Mouse (Mus musculus): ENCODE data around the gene Rnf121. TPM values are rescaled to one million over a fixed set of nuclear protein-coding genes. Genes with fewer than 3 reads are reported as not detected.
"Not testable (repeated sequence)": the region's sequence is repeated elsewhere in the genome, so short reads cannot be mapped to it uniquely, and the experiment has no call there.

Gene Rnf121
- polyA plus RNA-seq, 1 experiment, result 12.9 TPM

DNA sequence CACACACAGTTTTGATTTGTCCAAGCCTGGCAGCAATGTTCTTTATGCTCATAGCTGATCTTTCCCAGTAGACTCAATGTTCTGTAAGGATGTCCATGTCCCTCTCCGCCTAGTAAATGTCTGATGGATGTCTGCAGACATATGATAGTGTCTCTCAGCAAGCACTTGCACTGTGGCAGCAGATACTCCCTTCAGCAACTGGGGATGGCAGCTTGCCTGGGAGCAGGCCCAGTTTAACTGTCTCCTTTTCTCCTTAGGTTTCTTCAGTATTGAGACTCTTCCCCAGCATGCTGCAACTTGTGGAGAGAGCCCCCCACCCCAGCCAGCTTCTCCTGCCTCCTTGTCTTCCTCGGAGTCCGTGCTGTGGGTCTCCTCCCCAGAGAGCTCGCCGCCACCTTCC is 16.5 kb upstream of the Rnf121 start:
- Histone ChIP-seq H3K4me1 (ENCODE audit: control insufficient read depth, insufficient read depth, low read length) (no peaks in the 10 kb centered on the region), H3K27ac (ENCODE audit: control insufficient read depth, insufficient read depth, low read depth, low read length, poor library complexity) (no peak overlapping the region), H3K4me3 (replicated peaks; ENCODE audit: control insufficient read depth, low read depth, low read length) (no peak overlapping the region)
- TF ChIP-seq POLR2A (IDR thresholded peaks at IDR 0.05; ENCODE audit: borderline replicate concordance, control insufficient read depth, low read depth, low read length), result no peak
- no peak for TF ChIP-seq CTCF (IDR thresholded peaks at IDR 0.05; ENCODE audit: control insufficient read depth, insufficient read depth, low read length)
- WGBS, result 93% methylated on average over 5 of the region's 5 CpGs

DNA sequence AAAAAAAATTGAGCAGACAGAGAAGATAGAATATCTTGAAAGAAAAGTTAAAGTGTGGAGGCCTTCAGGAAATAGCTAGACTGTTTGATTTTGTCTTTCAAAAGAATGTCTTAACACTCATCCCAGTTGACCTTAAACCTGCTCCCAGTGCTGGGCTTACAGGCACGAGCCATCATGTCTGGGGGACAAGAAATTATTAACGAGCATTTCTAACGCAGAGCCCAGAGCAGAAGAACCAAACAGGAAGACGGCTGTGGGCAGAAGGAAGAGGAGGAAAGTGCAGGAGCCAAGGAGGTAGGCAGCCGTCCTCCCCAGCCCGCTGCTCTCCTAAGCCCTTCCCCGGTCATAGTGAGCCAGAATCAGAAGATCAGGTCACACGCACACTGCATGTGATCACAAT is 15.0 kb upstream of the Rnf121 start:
- Histone ChIP-seq H3K27ac (ENCODE audit: control insufficient read depth, insufficient read depth, low read depth, low read length, poor library complexity) (no peak overlapping the region), H3K4me3 (replicated peaks; ENCODE audit: control insufficient read depth, low read depth, low read length) (no peak overlapping the region), H3K4me1 (ENCODE audit: control insufficient read depth, insufficient read depth, low read length) (no peaks in the 10 kb centered on the region)
- TF ChIP-seq POLR2A (IDR thresholded peaks at IDR 0.05; ENCODE audit: borderline replicate concordance, control insufficient read depth, low read depth, low read length) (no peak), CTCF (IDR thresholded peaks at IDR 0.05; ENCODE audit: control insufficient read depth, insufficient read depth, low read length) (no peak)
- WGBS, result 88% methylated on average over 8 of the region's 8 CpGs

DNA sequence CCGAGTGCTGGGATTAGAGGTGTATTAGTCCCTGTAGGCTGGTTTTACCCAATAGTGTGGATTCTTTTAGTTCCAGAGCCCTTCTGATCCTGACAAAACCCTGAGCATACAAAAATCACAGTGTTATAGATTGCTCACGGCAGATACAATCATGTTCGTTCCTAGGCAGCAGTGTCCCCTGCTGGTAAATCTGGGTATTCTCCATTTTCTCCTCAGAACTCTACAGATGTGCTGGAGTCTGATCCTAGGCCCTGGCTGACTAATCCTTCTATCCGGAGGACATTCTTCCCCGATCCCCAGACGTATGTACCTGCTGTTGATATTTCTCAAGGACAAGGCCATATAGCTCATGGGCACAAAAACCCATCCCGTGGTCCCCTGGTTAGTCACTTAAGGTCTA is 13.2 kb upstream of the Rnf121 start:
- TF ChIP-seq POLR2A (IDR thresholded peaks at IDR 0.05; ENCODE audit: borderline replicate concordance, control insufficient read depth, low read depth, low read length), result no peak
- TF ChIP-seq CTCF (IDR thresholded peaks at IDR 0.05; ENCODE audit: control insufficient read depth, insufficient read depth, low read length), result no peak
- Histone ChIP-seq H3K4me3 (replicated peaks; ENCODE audit: control insufficient read depth, low read depth, low read length) (no peak overlapping the region), H3K4me1 (ENCODE audit: control insufficient read depth, insufficient read depth, low read length) (no peaks in the 10 kb centered on the region), H3K27ac (ENCODE audit: control insufficient read depth, insufficient read depth, low read depth, low read length, poor library complexity) (no peak overlapping the region)
- WGBS, result 78% methylated on average over 7 of the region's 7 CpGs

DNA sequence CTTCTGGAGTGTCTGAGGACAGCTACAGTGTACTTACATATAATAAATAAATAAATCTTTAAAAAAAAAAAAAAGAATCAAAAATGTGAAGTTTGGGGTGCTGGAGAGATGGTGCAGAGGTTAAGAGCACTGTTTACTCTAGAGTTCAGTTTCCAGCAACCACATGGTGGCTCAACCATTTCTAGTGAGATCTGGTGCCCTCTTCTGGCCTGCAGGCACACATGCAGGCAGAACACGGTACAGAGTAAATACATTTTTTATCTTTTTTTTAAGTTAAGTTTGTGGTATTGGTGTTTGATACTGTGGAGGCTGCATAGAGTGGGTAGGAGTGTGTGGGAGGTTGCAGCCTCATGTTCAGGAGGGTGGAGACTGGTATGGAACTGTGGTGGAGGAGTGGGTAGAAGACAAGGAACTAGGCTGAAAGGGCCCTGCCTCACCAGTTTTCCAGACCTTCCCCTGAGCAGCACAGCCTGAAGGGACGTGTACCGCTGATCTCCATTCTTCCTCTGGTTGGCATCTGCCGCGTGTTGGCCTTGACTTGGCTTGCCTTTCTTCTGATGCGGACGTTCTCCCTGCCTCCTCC is 11.5 kb upstream of the Rnf121 start:
- TF ChIP-seq POLR2A (IDR thresholded peaks at IDR 0.05; ENCODE audit: borderline replicate concordance, control insufficient read depth, low read depth, low read length) (no peak), CTCF (IDR thresholded peaks at IDR 0.05; ENCODE audit: control insufficient read depth, insufficient read depth, low read length) (peak; percentile 73)
- Histone ChIP-seq H3K27ac (ENCODE audit: control insufficient read depth, insufficient read depth, low read depth, low read length, poor library complexity) (no peak overlapping the region), H3K4me3 (replicated peaks; ENCODE audit: control insufficient read depth, low read depth, low read length) (no peak overlapping the region), H3K4me1 (ENCODE audit: control insufficient read depth, insufficient read depth, low read length) (no peaks in the 10 kb centered on the region)
- 72% methylated on average over 7 of the region's 7 CpGs for WGBS

DNA sequence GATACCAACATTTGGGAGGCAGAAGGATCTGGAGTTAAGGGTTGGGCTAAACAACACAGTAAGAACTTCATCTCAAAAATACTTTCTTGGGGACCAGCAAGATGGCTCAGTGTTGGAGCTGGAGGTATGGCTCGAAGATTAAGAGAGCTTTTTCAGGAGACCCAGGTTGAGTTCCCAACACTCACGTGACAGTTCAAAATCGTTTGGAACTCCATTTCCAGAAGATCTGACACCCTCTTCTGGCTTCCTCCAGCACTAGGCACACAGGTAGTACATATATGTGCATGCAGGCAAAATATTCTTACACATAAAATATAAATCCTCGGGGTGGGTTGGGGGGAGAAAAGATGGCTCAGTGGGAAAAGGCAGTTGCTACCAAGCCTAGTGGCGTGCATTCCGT is 1.1 kb upstream of the Rnf121 start:
- H3K4me3 ChIP-seq (replicated peaks; ENCODE audit: control insufficient read depth, low read depth, low read length), result peak overlapping the region; percentile 78
- H3K27ac ChIP-seq (ENCODE audit: control insufficient read depth, insufficient read depth, low read depth, low read length, poor library complexity), result no peak overlapping the region
- whole genome bisulfite sequencing, result 54% methylated on average over 6 of the region's 6 CpGs

DNA sequence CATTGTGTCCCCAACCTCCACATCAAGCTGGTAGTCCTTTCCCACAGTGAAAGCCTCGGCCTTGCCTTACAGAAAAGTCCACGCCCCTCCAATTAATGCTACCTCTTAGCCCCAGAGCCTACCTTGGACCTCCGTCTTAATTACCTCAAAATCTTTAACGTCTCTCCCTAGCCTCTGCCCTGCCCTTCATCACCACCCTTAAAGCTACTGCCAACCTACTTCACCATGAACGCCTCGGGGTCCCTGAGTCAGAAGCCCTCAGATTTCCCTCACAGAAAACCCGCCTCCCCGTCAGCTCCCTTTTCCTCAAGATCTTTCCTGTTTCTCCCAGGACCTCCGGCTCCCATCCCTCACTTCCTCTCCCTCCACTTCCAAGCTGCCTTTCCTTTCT is 619 bp downstream of the Rnf121 start:
- no peaks in the 10 kb centered on the region; the same call in 1 of the 2 replicates for H3K4me1 ChIP-seq (ENCODE audit: control insufficient read depth, insufficient read depth, low read length)
- 2% methylated on average over 9 of the region's 9 CpGs for WGBS
- H3K27ac ChIP-seq (ENCODE audit: control insufficient read depth, insufficient read depth, low read depth, low read length, poor library complexity), result peak overlapping the region; percentile 46
- no peak for TF ChIP-seq CTCF (IDR thresholded peaks at IDR 0.05; ENCODE audit: control insufficient read depth, insufficient read depth, low read length)
- TF ChIP-seq POLR2A (IDR thresholded peaks at IDR 0.05; ENCODE audit: borderline replicate concordance, control insufficient read depth, low read depth, low read length), result no peak
- H3K4me3 ChIP-seq (replicated peaks; ENCODE audit: control insufficient read depth, low read depth, low read length), result peak overlapping the region; percentile 78

More for the DNA sequence above, 1.1 kb upstream of the Rnf121 start:
- H3K4me1 ChIP-seq (ENCODE audit: control insufficient read depth, insufficient read depth, low read length), result no peaks in the 10 kb centered on the region; the same call in 1 of the 2 replicates
- TF ChIP-seq POLR2A (IDR thresholded peaks at IDR 0.05; ENCODE audit: borderline replicate concordance, control insufficient read depth, low read depth, low read length) (no peak), CTCF (IDR thresholded peaks at IDR 0.05; ENCODE audit: control insufficient read depth, insufficient read depth, low read length) (no peak)

DNA sequence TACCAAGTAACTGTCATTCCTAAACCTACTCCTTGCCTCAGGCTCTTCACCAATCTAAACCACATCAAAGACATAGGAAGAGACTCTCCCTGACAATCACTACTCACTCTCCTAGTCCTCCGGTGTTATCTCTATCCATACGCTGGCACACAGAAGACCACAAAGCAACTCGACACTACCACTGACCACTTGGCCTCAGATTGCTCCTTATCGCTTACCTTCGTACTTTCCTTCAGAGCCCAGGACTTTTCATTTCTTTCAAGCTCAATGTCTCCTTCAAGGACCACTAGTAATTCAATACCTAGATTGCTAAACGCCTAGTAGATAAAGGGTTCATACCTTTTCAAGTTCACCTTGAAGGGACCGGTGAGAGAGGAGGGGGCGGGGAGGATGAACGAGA is 1.4 kb downstream of the Rnf121 start:
- TF ChIP-seq CTCF (IDR thresholded peaks at IDR 0.05; ENCODE audit: control insufficient read depth, insufficient read depth, low read length) (no peak), POLR2A (IDR thresholded peaks at IDR 0.05; ENCODE audit: borderline replicate concordance, control insufficient read depth, low read depth, low read length) (no peak)
- Histone ChIP-seq H3K27ac (ENCODE audit: control insufficient read depth, insufficient read depth, low read depth, low read length, poor library complexity) (no peak overlapping the region), H3K4me1 (ENCODE audit: control insufficient read depth, insufficient read depth, low read length) (no peaks in the 10 kb centered on the region; the same call in 1 of the 2 replicates), H3K4me3 (replicated peaks; ENCODE audit: control insufficient read depth, low read depth, low read length) (no peak overlapping the region)
- WGBS, result 70% methylated on average over 9 of the region's 9 CpGs

DNA sequence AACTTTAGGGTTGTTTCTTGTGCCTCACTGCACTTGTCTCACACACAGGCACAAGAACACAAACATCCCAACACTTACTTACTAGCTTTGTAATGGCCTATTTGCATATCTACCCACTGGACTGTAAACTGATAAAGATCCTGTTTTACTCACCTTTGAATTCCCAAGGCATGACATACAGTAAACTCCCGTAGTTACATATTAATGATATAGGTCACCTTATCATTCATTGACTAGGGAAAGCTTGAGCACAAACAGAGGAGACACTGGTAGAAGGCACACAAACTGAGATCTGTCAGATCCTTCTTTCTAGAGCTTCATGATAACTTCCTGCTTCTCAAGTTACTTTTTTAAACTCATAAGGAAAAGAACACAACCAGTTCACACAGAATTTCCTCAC is 3.1 kb downstream of the Rnf121 start:
- WGBS, result 91% methylated on average over 1 of the region's 1 CpGs
- no peak overlapping the region for H3K4me3 ChIP-seq (replicated peaks; ENCODE audit: control insufficient read depth, low read depth, low read length)
- TF ChIP-seq CTCF (IDR thresholded peaks at IDR 0.05; ENCODE audit: control insufficient read depth, insufficient read depth, low read length), result no peak
- no peak for TF ChIP-seq POLR2A (IDR thresholded peaks at IDR 0.05; ENCODE audit: borderline replicate concordance, control insufficient read depth, low read depth, low read length)
- no peak overlapping the region for H3K27ac ChIP-seq (ENCODE audit: control insufficient read depth, insufficient read depth, low read depth, low read length, poor library complexity)
- H3K4me1 ChIP-seq (ENCODE audit: control insufficient read depth, insufficient read depth, low read length), result no peaks in the 10 kb centered on the region; the same call in 1 of the 2 replicates

DNA sequence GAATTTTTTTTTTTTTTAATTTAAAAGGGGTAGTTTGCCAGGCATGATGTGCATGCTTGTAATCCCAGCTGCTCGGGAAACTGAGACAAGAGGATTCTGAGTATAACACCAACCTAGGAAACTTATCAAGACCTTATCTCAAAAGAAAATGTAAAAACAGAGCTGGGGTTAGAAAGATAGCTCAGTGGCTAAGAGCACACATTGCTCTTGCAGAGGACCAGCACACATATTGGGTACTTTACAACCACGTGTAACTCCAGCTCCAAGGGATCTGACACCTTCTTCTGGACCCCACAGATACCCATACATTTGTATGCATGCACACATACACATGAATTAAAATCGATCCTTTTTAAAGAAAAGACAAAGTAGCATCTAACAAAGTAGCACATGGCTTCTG is 3.9 kb downstream of the Rnf121 start:
- Histone ChIP-seq H3K27ac (ENCODE audit: control insufficient read depth, insufficient read depth, low read depth, low read length, poor library complexity) (no peak overlapping the region), H3K4me1 (ENCODE audit: control insufficient read depth, insufficient read depth, low read length) (no peaks in the 10 kb centered on the region; the same call in 1 of the 2 replicates), H3K4me3 (replicated peaks; ENCODE audit: control insufficient read depth, low read depth, low read length) (no peak overlapping the region)
- WGBS, result 65% methylated on average over 3 of the region's 3 CpGs
- TF ChIP-seq POLR2A (IDR thresholded peaks at IDR 0.05; ENCODE audit: borderline replicate concordance, control insufficient read depth, low read depth, low read length) (no peak), CTCF (IDR thresholded peaks at IDR 0.05; ENCODE audit: control insufficient read depth, insufficient read depth, low read length) (no peak)

DNA sequence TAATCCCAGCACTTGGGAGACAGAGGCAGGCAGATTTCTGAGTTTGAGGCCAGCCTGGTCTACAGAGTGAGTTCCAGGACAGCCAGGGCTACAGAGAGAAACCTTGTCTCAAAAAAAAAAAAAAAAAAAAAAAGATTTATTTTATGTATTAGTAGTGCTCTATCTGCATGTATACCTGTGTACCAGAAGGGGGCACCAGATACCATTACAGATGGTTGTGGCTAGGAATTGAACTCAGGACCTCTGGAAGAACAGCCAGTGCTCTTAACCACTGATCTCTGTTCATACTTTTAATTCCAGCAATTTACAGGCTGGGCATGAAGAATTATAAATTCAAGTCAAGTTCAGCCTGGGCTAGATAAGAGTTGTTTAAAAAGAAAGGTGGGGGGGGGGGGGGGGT is 16.7 kb downstream of the Rnf121 start:
- not testable (repeated sequence) for H3K4me3 ChIP-seq (replicated peaks; ENCODE audit: control insufficient read depth, low read depth, low read length); H3K27ac ChIP-seq (ENCODE audit: control insufficient read depth, insufficient read depth, low read depth, low read length, poor library complexity); H3K4me1 ChIP-seq (ENCODE audit: control insufficient read depth, insufficient read depth, low read length)

Measured in bone marrow, adult 2 months (tissue).